Mouse (Mus musculus) T-helper 17 cell (primary cell): ENCODE results near the gene Xpo1.
"Not testable (repeated sequence)": the region's sequence is repeated elsewhere in the genome, so short reads cannot be mapped to it uniquely, and the experiment has no call there.

Experiments
- in situ Hi-C, 2 experiments: fragments of 300-600 bp; cut with MboI, MseI; formaldehyde crosslinking; loops; 1 replicate in 1 of 2; 2 replicates in 1 of 2; pipeline ENCODE4 v1.15.1; 2025; ENCODE audit warnings: high pct_unique_total_duplicates in 2 of 2

Gene Xpo1

GRCm38 (mm10) chr11:23255427-23256193 lies at the start of gene Xpo1:
Xpo1 (plus strand) TSS chr11:23256041.
- in situ Hi-C loops = loop anchor here in 1 of 2 experiments (10.0 kb wide), 1 partner anchor 401 kb away; no protein-coding TSS in a partner anchor

DNA sequence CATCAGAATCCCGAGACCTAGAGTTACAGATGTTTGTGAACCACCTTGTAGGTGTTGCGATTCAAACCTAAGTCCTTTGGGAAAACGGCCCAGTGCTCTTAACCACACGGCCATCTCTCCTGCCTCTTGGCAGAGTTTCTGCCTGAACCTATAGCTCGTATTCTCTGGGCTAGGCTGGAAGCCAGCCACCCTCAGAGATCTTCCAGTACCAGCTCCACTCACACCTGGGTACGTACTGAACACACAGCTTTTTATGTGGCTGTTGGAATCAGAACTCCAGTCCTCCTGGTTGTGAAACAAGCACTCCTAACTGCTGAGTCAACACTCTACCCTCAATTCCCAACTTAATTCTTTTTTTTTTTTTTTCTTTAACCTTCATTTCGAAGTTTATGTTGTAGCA lies 46.1 kb upstream of the Xpo1 start:
- in situ Hi-C loops = no loop called here

- in situ Hi-C loops = no loop called here
Observed at GRCm38 (mm10) chr11:23210590-23211510, 45.0 kb upstream of the Xpo1 start.

DNA sequence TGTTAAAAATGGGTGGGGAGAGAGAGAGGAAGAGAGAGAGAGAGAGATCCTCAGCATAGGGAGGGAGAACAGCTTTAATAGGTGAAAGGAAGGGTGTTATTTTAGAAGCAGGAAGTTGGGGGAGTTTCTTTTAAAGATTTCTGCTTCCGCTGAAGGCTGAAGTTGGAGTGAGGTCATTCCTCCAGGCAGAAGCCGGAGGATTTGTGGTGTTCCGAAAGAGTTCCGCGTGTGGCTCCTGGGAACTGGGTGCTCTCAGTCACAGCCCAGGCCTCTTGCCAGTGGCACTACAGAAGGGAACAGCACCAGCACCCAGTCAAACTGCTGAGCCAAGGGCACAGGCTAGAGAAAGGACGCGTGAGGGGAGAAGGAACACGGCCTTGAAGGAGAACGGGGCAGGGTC lies 38.4 kb upstream of the Xpo1 start:
- in situ Hi-C loops = no loop called here

DNA sequence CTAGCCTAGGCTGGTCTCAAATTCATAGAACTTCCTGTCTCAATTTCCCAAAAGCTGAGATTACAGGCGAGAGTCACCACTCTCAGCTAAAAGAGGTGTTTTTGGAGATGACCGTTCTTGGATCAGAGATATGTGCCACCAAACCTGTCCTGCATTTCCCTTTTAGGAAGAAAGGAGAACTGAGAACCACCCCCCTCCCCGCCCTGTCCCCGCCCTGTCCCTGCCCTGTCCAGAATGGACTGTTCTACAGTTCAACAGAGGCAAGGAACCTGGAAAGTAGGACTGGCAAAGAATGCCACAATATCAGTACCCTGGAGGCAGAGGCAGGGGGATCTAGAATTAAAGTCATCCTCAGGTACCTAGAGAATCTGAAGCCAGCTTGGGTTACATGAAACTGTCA lies 19.8 kb upstream of the Xpo1 start:
- in situ Hi-C loops = no loop called here

DNA sequence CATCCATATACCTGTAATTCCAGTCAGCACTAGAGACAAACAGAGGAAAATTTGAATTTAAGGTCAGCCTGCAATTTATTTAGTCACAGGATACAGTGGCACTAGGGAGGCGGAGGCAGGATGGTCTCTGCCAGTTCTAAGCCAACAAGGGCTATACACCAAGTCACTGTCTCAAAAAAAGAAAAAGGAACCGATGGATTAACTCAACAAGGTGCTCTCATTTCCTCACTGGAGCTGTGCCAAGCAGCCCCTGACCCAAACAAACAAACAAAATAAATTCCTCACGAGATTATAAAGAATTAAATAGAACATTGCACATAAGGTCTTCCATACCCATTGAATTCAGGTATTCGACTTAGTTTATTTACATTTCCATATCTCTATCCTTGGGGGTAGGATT lies 1.9 kb upstream of the Xpo1 start:
- in situ Hi-C loops = loop anchor here in 1 of 2 experiments (10.0 kb wide), 1 partner anchor 399 kb away; no protein-coding TSS in a partner anchor

DNA sequence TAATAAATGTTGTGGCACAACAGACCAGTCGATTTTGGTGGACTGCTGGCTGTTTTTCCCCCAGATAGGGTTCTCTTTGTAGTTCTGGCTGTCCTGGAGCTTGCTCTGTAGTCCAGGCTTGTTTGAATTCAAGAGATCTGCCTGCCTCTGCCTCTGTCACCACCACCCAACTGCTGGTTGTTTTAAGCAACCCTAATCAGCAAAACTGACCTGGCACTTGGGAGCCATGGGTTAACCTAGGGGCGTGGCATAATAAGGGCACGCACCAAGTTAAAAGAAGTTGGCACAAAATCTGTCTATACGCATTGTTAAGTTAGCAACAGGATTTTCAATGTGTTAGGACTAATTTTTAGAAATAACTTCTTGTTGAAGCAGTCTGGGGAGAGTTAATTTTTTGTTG lies 1.3 kb upstream of the Xpo1 start:
- in situ Hi-C loops = loop anchor here in 1 of 2 experiments (10.0 kb wide), 1 partner anchor 400 kb away; no protein-coding TSS in a partner anchor

DNA sequence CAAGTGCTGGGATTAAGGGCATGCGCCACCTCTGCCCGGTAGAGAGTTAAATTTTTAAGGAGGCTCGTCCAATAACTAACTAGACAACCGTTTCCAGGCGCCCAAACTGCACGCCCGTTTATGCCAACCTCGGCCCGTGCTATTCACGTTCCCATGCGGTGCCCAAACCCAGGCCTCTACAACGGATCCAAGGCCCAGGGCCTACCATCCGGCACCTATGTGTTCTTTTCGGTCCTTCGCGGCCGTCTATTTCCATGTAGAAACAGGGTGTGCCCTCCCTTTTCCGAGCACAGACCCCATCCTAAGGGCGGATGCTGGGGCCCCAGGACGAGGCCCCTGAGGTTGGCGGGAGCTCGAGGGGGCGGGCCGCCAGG lies 801 bp upstream of the Xpo1 start:
- in situ Hi-C loops = loop anchor here in 1 of 2 experiments (10.0 kb wide), 1 partner anchor 400 kb away; no protein-coding TSS in a partner anchor

DNA sequence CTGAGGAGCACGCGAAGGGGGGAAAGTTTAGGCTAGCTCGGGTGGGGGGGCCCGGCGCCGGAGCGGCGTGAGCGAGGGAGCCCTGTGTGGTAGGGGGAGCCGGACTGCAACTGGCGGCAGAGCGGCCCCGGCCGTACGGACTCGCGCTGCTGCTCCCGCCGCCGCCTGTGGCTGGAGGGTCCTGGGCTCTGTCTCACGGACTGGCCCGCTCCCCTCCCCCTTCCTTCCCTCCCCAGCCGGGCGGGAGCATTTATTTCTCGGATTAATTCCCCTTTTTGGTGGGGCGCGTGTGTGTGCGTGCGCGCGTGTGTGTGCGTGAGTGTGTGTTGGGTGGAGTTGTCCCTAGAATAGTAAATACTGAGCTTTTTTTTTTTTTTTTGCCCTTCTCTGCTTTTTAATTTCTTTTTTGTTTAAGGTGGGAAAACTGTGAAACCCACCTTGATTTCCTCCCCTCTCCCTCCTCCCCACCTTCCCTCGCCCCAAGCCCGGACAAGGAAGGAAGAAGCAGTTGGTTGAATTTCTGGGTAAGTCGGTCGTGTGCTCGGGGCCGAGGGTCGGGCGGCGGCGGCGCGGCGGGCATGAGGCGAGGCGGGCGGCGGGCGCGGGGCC lies 457 bp downstream of the Xpo1 start:
- in situ Hi-C loops = loop anchor here in 1 of 2 experiments (10.0 kb wide), 1 partner anchor 401 kb away; no protein-coding TSS in a partner anchor

- in situ Hi-C loops = loop anchor here in 1 of 2 experiments (10.0 kb wide), 1 partner anchor 402 kb away; no protein-coding TSS in a partner anchor
Observed at GRCm38 (mm10) chr11:23256803-23257704, 1.2 kb downstream of the Xpo1 start.

GRCm38 (mm10) chr11:23259073-23259472 lies 3.2 kb downstream of the Xpo1 start:
- in situ Hi-C loops = loop anchor here in 1 of 2 experiments (10.0 kb wide), 1 partner anchor 404 kb away; no protein-coding TSS in a partner anchor

DNA sequence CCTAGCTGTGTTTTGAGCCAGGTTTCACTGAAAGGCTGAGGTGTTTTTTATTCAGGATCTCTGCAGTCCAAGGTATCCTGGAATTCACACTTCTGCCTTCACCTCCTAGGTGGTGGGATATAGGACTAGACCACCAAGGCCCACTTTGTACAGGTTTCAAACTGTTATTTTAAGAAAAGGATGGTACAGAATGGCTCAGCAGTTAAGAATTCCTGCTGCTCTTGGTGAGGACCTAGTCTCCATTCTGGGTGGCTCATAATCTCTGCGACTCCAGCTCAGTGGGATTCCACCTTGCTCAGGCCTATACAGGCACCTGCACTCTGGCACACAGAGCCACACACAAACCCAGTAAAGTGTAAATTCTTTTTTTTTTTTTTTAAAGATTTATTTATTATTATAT lies 3.6 kb downstream of the Xpo1 start:
- in situ Hi-C loops = loop anchor here in 1 of 2 experiments (10.0 kb wide), 1 partner anchor 405 kb away; no protein-coding TSS in a partner anchor

DNA sequence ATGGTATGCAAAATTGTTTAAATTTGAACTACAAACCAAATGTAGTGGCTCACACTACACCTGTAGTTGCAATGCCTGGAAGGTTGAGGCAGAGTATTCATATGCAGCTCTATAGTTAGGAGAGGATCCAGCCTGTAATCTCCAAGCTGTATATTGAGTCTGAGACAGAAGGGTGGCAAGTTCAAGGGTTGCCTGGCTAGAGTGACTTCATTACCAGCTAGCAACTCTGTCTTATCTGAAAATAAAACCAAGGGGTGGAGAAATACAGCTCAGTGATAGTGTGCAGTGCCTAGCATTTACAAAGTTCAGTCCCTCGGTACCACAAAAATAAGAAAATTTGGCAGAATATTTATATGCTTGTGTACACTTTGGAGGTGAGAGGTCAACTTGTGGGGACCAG lies 4.3 kb downstream of the Xpo1 start:
- in situ Hi-C loops = loop anchor here in 1 of 2 experiments (10.0 kb wide), 1 partner anchor 435 kb away; no protein-coding TSS in a partner anchor

- in situ Hi-C loops = loop anchor here in 1 of 2 experiments (10.0 kb wide), 1 partner anchor 437 kb away; no protein-coding TSS in a partner anchor
Observed at GRCm38 (mm10) chr11:23261490-23261889, 5.6 kb downstream of the Xpo1 start.

DNA sequence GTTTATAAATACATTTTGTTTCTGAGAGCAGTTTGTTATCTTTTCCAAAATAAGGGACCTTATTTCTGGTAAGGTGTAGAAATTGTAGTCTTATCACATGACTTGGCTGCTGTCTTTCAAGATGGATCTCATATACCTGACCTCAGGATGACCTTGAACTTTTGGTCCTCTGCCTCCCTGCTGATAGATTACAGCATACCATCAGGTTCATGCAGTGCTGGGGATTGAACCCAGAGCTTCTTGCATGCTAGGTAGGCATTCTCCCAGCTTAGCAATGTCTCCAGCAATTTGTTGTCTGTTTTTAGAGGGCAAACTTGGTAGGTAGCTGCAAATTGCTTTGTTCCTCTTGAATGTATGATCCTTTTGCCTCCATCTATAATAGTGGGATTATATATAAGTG lies 9.1 kb downstream of the Xpo1 start:
- in situ Hi-C loops = loop anchor here in 1 of 2 experiments (10.0 kb wide), 1 partner anchor 440 kb away; no protein-coding TSS in a partner anchor

DNA sequence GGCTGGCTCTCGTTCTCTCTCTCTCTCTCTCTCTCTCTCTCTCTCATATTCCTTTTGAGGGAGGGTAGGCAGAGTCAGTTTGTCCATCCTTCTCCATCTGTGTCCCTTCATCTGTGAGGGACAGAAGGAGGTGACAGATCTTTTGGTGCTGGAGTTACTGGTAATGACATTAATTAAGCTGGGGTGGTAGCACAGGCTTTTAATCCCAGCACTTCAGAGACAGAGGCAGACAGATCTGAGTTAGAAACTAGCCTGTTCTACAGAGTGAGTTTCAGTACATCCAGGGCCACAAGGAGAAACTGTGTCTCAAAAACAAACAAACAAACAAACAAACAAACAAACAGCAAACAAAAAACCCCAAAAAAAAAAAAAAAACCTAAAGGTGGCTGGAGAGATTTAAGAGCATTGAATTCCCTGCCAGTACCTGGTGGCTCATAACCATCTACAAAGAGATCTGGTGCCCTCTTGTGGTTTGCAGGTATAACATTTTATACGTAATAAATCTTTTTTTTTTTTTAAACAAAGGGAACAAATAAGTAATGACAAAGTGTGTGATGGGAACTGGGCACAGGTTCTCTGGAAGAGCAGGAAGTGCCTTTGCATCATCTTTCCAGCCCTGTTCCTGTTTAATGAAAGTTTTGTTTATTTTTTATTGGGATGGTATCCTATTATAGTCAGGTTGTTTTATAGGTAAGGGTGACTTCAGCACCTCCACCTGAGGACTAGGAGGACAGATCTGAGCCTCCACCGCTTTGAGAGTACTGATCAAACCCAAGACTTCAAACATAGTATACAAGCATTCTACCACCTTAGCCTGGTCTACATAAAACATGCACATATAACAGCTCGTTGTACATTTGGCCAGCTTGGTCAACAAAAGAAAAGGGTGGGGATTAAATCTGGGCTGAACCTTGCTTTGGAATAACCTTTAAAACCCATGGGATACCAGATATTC lies 16.2 kb downstream of the Xpo1 start:
- in situ Hi-C loops = loop anchor here (5.0 kb wide), 4 partner anchors 45 to 265 kb away; partner anchors contain the start of gene Fam161a (in 1 of the 2)

DNA sequence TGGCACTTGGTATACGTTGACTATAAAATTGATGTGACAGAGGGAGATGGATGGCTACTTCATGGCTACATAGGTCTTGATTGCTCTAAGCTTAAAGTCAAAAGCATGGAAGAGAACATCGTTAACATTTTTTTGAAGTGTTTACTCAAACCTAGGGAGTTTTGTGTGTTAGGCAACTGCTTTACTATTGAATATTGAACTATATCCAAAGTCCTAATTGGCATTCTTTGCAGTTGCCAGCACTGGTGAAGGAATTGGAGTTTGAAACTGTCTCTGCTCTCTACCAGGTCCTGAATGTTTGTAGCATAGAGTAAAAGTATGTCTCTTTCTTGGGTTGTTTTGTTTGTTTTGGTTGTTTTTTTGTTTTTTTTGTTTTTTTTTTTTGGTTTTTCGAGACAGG lies 19.9 kb downstream of the Xpo1 start:
- in situ Hi-C loops = no loop called here

- in situ Hi-C loops = no loop called here
Observed at GRCm38 (mm10) chr11:23284469-23284868, 28.6 kb downstream of the Xpo1 start.

DNA sequence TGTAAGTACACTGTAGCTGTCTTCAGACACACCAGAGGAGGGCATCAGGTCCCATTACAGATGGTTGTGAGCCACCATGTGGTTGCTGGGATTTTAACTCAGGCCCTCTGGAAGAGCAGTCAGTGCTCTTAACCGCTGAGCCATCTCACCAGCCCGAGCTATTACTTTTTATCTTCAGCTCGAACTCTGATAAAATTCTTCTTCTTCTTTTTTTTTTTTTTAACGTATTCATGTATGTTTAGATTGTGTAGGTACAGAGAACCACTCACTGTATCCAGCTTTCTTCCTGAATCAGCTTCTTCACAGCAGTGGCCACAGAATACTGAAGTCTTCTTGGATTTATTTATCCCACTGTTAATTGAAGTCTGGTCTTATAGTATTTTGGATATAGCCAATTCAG lies 33.0 kb downstream of the Xpo1 start:
- in situ Hi-C loops = not testable (repeated sequence)
